Mouse (Mus musculus): ENCODE data around the gene Ceacam14. TPM values are rescaled to one million over a fixed set of nuclear protein-coding genes. Genes with fewer than 3 reads are reported as not detected.

Gene Ceacam14
- polyA plus RNA-seq (2016; fragmentation: Nextera tagmentation; extraction: Ambion mirVana), result not detected in 2 replicates

DNA sequence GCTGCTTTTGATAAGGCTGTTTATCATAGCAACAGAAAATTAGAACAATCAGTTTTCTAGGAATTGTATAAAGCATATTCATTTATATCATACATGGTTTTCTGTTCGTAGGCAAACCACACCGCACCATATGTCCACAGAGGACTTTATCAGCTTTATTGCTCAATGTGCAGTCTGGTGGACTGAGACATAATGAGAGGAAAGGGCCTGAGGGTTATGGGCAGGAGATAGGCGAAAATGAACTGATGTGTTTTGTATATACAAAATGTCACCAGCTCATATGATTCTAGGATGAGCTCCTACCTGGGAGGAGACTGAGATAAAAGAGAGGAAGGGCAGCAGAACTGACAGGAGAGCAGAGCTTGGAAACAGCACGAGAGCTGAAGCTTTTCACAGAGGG lies at the start of gene Ceacam14:
Gene Ceacam14, plus strand, starts transcription at position 301 of the 400 bp plus-strand sequence.
- WGBS, result 80% methylated on average over 4 of the region's 4 CpGs
- no peaks in the 10 kb centered on the region for H3K27me3 ChIP-seq (ENCODE audit: low read depth, poor library complexity, severe bottlenecking)
- H3K36me3 ChIP-seq, result no peaks in the 10 kb centered on the region
- H3K4me3 ChIP-seq, result no peak within 1 kb of the TSS
- H3K9me3 ChIP-seq (replicated peaks), result peaks cover 11% of the 10 kb centered on the region; the same call in 1 of the 2 replicates
- H3K27ac ChIP-seq, result no peak within 1 kb of the TSS
- no peak for DNase-seq (ENCODE audit: low spot score)
- H3K4me1 ChIP-seq, result no peaks in the 10 kb centered on the region

Other genes starting within 250 kb of the Ceacam14 start
- gene Ceacam5, start 99.4 kb upstream of the Ceacam14 start, polyA plus RNA-seq (2016; fragmentation: Nextera tagmentation; extraction: Ambion mirVana), result not detected in 2 replicates
- not detected in 2 replicates for gene Gm5155, start 59.1 kb downstream of the Ceacam14 start, polyA plus RNA-seq (2016; fragmentation: Nextera tagmentation; extraction: Ambion mirVana)
- not detected in 2 replicates for gene Ceacam11, start 159.5 kb downstream of the Ceacam14 start, polyA plus RNA-seq (2016; fragmentation: Nextera tagmentation; extraction: Ambion mirVana)
- gene Ceacam13, start 197.3 kb downstream of the Ceacam14 start, polyA plus RNA-seq (2016; fragmentation: Nextera tagmentation; extraction: Ambion mirVana), result not detected in 2 replicates